In genomic region chr16:84835823-84836743, GRCm38 (mm10) we compare ENCODE assay signal across 8 mouse cellular contexts. TPM values are rescaled to one million over a fixed set of nuclear protein-coding genes. Genes with fewer than 3 reads are reported as not detected.
DNase-seq lines count a peak whose midpoint lies in the region; ATAC-seq and TF ChIP-seq lines count a peak whose summit lies in the region.

No protein-coding gene starts in this region.

- TF ChIP-seq POLR2A in spleen, adult 2 months (IDR thresholded peaks at IDR 0.05; ENCODE audit: low read depth, low read length), result no peak

- peaks cover 11% of the 10 kb centered on the region for H3K36me3 ChIP-seq in hindbrain, embryonic 16.5 days (ENCODE audit: control insufficient read depth, insufficient read depth, low read length)
- H3K36me3 ChIP-seq in spleen, adult 2 months (ENCODE audit: control insufficient read depth, insufficient read depth, low read length), result peaks cover 12% of the 10 kb centered on the region

- ATAC-seq in hindbrain, embryonic 16.5 days, result peak; percentile 17
- ATAC-seq in megakaryocyte-erythroid progenitor cell, adult 5-6 weeks (replicated peaks; ENCODE audit: low FRiP score, low TSS enrichment, poor library complexity, severe bottlenecking), result peak; percentile 45

- peaks cover 22% of the 10 kb centered on the region for H3K4me1 ChIP-seq in hindbrain, embryonic 16.5 days (ENCODE audit: control insufficient read depth, insufficient read depth, low read depth, low read length)
- no peaks in the 10 kb centered on the region; the same call in 1 of the 2 replicates for H3K4me1 ChIP-seq in spleen, adult 2 months (ENCODE audit: control insufficient read depth, insufficient read depth, insufficient read length)

- no peaks in the 10 kb centered on the region for H3K27me3 ChIP-seq in hindbrain, embryonic 16.5 days (replicated peaks; ENCODE audit: control insufficient read depth, insufficient read depth, low read length)
- H3K27me3 ChIP-seq in spleen, adult 2 months (ENCODE audit: control insufficient read depth, insufficient read depth, low read length), result no peaks in the 10 kb centered on the region

- 9% methylated on average over 22 of the region's 29 CpGs for WGBS in hindbrain, embryonic 16.5 days
- 7% methylated on average over 29 of the region's 29 CpGs for WGBS in spleen, adult 2 months

- intact Hi-C loops in left cerebral cortex, postnatal 4 days (cut with DNase I), result no loop called here

- H3K4me3 ChIP-seq in hindbrain, embryonic 16.5 days (ENCODE audit: low read length), result peak overlapping the region; percentile 93
- H3K4me3 ChIP-seq in spleen, adult 2 months (ENCODE audit: extremely low read depth, insufficient read depth, insufficient read length), result peak overlapping the region; percentile 84

- peak overlapping the region; percentile 98 for H3K9ac ChIP-seq in hindbrain, embryonic 16.5 days (ENCODE audit: low read depth, low read length)

- H3K27ac ChIP-seq in hindbrain, embryonic 16.5 days (ENCODE audit: low read depth, low read length), result peak overlapping the region; percentile 95
- peak overlapping the region; percentile 93 for H3K27ac ChIP-seq in spleen, adult 2 months (ENCODE audit: insufficient read depth, low read length)

- TF ChIP-seq CTCF in spleen, adult 2 months (IDR thresholded peaks at IDR 0.05; ENCODE audit: extremely low read depth, insufficient read depth, insufficient read length, insufficient replicate concordance), result no peak

- H3K9me3 ChIP-seq in hindbrain, embryonic 16.5 days (ENCODE audit: control insufficient read depth, low read length), result no peaks in the 10 kb centered on the region

- H3K4me2 ChIP-seq in hindbrain, embryonic 16.5 days (ENCODE audit: low read length), result peak overlapping the region; percentile 94

- DNase-seq in cerebellum, adult 8-10 months, result peak; percentile 61
- no peak for DNase-seq in cerebellum, postnatal 10 days
- peak; percentile 85 for DNase-seq in cerebellum, adult 9-11 months
- DNase-seq in frontal cortex, postnatal 14 days (ENCODE audit: low spot score in 2 of 2), result peak; percentile 24 to 34
- peak; percentile 24 for DNase-seq in left cerebral cortex, postnatal 4 days
- peak; percentile 25 to 28 for DNase-seq in spleen, adult 2 months (ENCODE audit: low read depth in 1 of 2, low spot score in 2 of 2)

RNA-seq across cellular contexts. Expression of gene Atp5j, which starts 0.7 kb away (rescaled TPM):
- polyA plus RNA-seq in hindbrain, embryonic 16.5 days (2015; fragmentation: Nextera tagmentation; extraction: Ambion mirVana), result 739 and 807 TPM in 2 replicates
- 100 to 1,000 TPM; 264 to 276 TPM for total RNA-seq in left cerebral cortex, postnatal 4 days (2021)
- total RNA-seq in megakaryocyte-erythroid progenitor cell, adult 5-6 weeks (2014; fragmentation: Nextera tagmentation), result 546 and 609 TPM in 2 replicates
- total RNA-seq in megakaryocyte-erythroid progenitor cell, adult 5-6 weeks (2017), result 348 and 446 TPM in 2 replicates
- 45.4 and 67.9 TPM in 2 replicates for polyA plus RNA-seq in spleen, adult 2 months (2012; rRNA removed)

RNA-seq across cellular contexts. Expression of gene Gabpa, which starts 1.4 kb away (rescaled TPM):
- 15.1 and 18.2 TPM in 2 replicates for polyA plus RNA-seq in hindbrain, embryonic 16.5 days (2015; fragmentation: Nextera tagmentation; extraction: Ambion mirVana)
- total RNA-seq in left cerebral cortex, postnatal 4 days (2021), result 10 to 100 TPM; 26.1 to 26.7 TPM
- 43.1 and 46.0 TPM in 2 replicates for total RNA-seq in megakaryocyte-erythroid progenitor cell, adult 5-6 weeks (2014; fragmentation: Nextera tagmentation)
- total RNA-seq in megakaryocyte-erythroid progenitor cell, adult 5-6 weeks (2017), result 85.5 and 95.2 TPM in 2 replicates
- polyA plus RNA-seq in spleen, adult 2 months (2012; rRNA removed), result 4.7 and 4.9 TPM in 2 replicates

Comparison
In these comparisons a context has a peak if more than half of its experiments do, and no peak if none do; other contexts are left out.
1. DNase-seq: peak in cerebellum, adult 8-10 months (single experiment), cerebellum, adult 9-11 months (single experiment), frontal cortex, postnatal 14 days (2 of 2), left cerebral cortex, postnatal 4 days (single experiment) and spleen, adult 2 months (2 of 2); none in cerebellum, postnatal 10 days (0 of 2).